Mouse (Mus musculus) neural tube, embryonic 13.5 days (tissue): Measurements from ENCODE around the gene Gm20503. TPM values are rescaled to one million over a fixed set of nuclear protein-coding genes. Genes with fewer than 3 reads are reported as not detected.
A peak's percentile ranks its signal among the peaks of the same experiment; 100 is the strongest.

Source experiments
- ATAC-seq: fragments of 200-750 bp; cut with Nextera tagmentation; 2 replicates; pipeline ENCODE4 v1.8.0; 2017; ENCODE audit warnings: low read depth, mild to moderate bottlenecking, moderate TSS enrichment, moderate library complexity
- H3K27ac ChIP-seq: fragments of 300-500 bp; sonication (generic); replicated peaks from 2 replicates; pipeline ENCODE4 v1.5.1; 2015; ENCODE audit warnings: moderate library complexity, mild to moderate bottlenecking, inconsistent platforms
- H3K27me3 ChIP-seq: fragments of 300-500 bp; sonication (generic); 2 replicates; pipeline ENCODE4 v1.6.1; 2015; ENCODE audit warnings: mild to moderate bottlenecking, inconsistent platforms
- H3K36me3 ChIP-seq: fragments of 300-500 bp; sonication (generic); 2 replicates; pipeline ENCODE4 v1.6.1; 2015; ENCODE audit warnings: mild to moderate bottlenecking, inconsistent platforms
- H3K4me1 ChIP-seq: fragments of 300-500 bp; sonication (generic); replicated peaks from 2 replicates; pipeline ENCODE4 v1.6.1; 2015; ENCODE audit warnings: inconsistent platforms
- H3K4me2 ChIP-seq: fragments of 300-500 bp; sonication (generic); 2 replicates; pipeline ENCODE4 v1.6.1; 2015; ENCODE audit warnings: inconsistent platforms, mild to moderate bottlenecking, moderate library complexity
- H3K4me3 ChIP-seq: fragments of 300-500 bp; sonication (generic); 2 replicates; pipeline ENCODE4 v1.5.1; 2015; ENCODE audit warnings: mild to moderate bottlenecking, inconsistent platforms
- H3K9ac ChIP-seq: fragments of 300-500 bp; sonication (generic); 2 replicates; pipeline ENCODE4 v1.6.1; 2015; ENCODE audit warnings: moderate library complexity, mild to moderate bottlenecking, inconsistent platforms
- H3K9me3 ChIP-seq: fragments of 300-500 bp; sonication (generic); 2 replicates; pipeline ENCODE4 v1.6.1; 2016; ENCODE audit warnings: inconsistent platforms
- WGBS: fragments of 180-500 bp; shearing (Covaris S2); methylation state at CpG from one replicate; pipeline ENCODE4 v1.1.7; 2015; 5-methylcytosine and 5-hydroxymethylcytosine counted together
- polyA plus RNA-seq: library from polyadenylated mRNA; unstranded; fragments of >200 nt; fragmentation: Nextera tagmentation; extraction: Ambion mirVana; gene quantifications from 2 replicates; pipeline ENCODE4 v1.2.1, GENCODE M21; 2015

Gm20503 gene
- polyA plus RNA-seq, 1 experiment from 2014 or later: 10.0 TPM

DNA sequence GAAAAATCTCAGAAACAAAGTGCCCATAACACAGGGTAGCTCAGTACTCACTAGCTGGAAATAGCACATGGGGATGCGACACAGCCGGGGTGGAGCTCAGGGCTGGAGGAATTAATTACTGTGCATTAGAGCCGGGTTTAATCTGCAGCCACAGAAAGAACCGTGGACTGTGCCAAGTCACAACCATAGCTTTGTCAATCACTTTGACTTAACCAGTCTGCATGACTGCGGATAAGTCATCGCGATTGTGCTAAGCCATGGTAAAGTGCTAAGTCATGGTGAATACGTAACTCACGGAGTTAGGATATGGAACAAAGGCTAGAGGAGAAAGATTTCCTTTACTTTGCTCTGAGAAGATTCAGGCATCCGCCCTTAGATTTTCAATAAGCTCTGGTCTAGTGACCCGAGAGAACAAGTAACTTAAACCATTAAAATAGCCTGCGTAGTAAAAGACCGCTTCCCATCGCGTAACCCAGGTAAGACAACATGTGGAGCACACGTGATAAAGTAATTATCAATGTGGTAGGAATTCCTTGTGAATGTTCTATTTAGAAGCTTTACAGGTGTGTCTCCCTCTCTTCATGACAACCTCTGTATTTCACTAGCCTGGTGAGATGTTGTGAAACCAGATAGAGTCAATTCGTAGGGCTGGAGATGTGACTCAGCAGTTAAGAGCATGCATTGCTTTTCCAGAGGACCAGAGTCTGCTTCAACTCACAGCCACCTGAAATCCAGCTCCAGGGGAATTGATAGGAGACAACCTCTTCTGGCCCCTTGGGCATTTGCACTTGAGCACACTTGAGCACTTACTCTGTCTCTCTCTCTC is 12.2 kb upstream of the Gm20503 start:
- Histone ChIP-seq H3K9me3 (no peaks in the 10 kb centered on the region), H3K27me3 (no peaks in the 10 kb centered on the region), H3K4me2 (no peak overlapping the region), H3K27ac (no peak overlapping the region), H3K36me3 (no peaks in the 10 kb centered on the region), H3K4me3 (no peak overlapping the region), H3K9ac (no peak overlapping the region), H3K4me1 (peaks cover 12% of the 10 kb centered on the region)
- 88% methylated on average over 17 of the region's 17 CpGs for WGBS
- no peak for ATAC-seq

DNA sequence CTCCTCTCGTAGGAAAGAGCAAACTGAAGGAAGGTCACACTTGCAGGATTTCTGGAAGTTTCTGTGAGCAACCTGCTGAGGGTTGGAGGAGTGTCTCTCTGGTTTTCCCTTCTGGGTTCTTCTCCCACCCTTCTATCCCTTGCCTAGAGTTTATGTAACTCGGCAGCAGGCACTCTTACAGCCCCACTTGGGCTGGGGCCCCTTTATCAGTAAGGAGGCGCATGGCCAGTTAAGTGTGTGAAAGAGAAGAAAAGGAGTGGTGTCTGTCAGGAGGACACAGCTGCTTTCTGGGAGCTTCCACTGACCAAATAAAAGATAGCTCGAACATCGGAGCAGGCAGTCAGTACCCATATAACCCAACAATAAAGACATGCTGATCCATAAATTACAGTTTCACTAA is 10.8 kb upstream of the Gm20503 start:
- H3K9me3 ChIP-seq: no peaks in the 10 kb centered on the region

DNA sequence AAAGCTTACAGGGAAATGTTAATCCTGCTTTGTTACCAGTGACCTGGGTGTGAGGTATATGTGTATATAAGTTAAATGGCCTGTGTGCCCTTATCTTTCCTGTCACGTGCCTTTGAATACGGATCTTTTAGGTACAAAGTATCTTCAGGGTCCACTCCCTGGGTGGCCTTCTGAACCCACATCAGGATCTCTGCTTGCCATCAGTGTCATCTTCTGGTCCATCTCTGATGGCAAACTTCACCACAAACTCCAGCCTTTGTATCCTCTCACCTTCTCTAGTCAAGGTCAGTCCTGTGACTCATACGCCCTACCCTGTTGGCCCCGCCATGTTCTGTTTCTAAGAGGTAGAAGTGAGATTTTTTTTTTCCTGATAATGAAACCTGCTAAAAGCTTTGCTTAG is 8.2 kb upstream of the Gm20503 start, which contains the start of gene Dnajc25:
Dnajc25 (plus strand) TSS at position 301 of the 400 bp plus-strand sequence.
- H3K27me3 ChIP-seq: no peaks in the 10 kb centered on the region
- ATAC-seq: no peak

More for the DNA sequence above, 10.8 kb upstream of the Gm20503 start:
- 77% methylated on average over 5 of the region's 5 CpGs for WGBS
- no peak overlapping the region for H3K4me2 ChIP-seq
- no peak overlapping the region for H3K27ac ChIP-seq
- H3K27me3 ChIP-seq: no peaks in the 10 kb centered on the region
- no peak for ATAC-seq
- no peak overlapping the region for H3K9ac ChIP-seq
- peaks cover 2% of the 10 kb centered on the region; the same call in 1 of the 2 replicates for H3K4me1 ChIP-seq
- no peak overlapping the region for H3K4me3 ChIP-seq
- no peaks in the 10 kb centered on the region for H3K36me3 ChIP-seq

DNA sequence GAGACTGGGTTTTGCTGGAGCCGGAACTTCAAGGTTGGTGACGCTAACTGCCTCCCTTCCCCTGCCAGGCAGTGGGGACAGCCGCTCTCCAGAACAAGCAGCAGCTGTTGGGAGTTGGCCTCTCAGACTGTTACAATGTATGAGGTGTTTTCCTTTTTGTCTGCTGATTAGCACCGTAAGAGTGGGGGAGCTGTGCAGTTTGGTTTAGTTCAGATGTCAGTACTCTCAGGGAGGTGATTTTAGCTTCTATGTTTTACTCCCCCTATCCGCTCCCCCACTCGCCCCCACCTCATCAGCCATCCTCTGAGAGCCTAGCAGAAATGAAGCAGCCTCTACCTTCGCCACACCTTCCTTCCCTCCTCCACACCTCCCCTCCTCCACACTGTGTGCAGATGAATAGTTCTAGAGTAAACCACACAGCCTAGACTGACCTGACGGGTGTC is 7.7 kb upstream of the Gm20503 start:
- no peak overlapping the region for H3K4me2 ChIP-seq
- H3K9me3 ChIP-seq: no peaks in the 10 kb centered on the region
- 73% methylated on average over 8 of the region's 8 CpGs for WGBS
- no peaks in the 10 kb centered on the region for H3K4me1 ChIP-seq
- no peak overlapping the region for H3K27ac ChIP-seq
- H3K27me3 ChIP-seq: no peaks in the 10 kb centered on the region
- H3K9ac ChIP-seq: no peak overlapping the region
- no peak for ATAC-seq
- H3K4me3 ChIP-seq: no peak overlapping the region
- H3K36me3 ChIP-seq: no peaks in the 10 kb centered on the region

More for the DNA sequence above, 8.2 kb upstream of the Gm20503 start, which contains the start of gene Dnajc25:
- H3K27ac ChIP-seq: no peak within 1 kb of the TSS
- no peaks in the 10 kb centered on the region for H3K36me3 ChIP-seq
- H3K9ac ChIP-seq: no peak within 1 kb of the TSS
- H3K4me1 ChIP-seq: no peaks in the 10 kb centered on the region
- no peaks in the 10 kb centered on the region for H3K9me3 ChIP-seq
- 94% methylated on average over 4 of the region's 4 CpGs for WGBS
- no peak within 1 kb of the TSS for H3K4me3 ChIP-seq
- no peak within 1 kb of the TSS for H3K4me2 ChIP-seq

DNA sequence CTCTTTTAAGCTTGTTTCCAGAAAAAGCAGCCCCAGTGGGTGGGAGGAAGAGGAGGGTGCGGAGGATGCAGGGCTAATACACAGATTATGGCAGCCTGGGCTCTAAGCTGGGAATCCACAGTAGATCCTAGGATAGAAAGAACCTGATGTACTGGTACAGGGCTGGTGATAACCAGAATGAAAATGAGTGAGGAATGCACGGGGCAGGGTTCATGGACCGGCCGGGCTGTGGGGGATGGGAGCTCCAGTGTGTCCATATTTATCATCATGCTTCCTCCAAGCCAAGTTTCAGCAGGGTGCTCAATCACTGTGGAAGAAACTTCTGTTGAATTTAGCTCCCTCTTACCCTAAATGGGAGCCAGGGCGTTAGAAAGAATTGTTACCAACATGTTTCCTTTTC is 5.9 kb upstream of the Gm20503 start:
- Histone ChIP-seq H3K4me2 (no peak overlapping the region), H3K9ac (no peak overlapping the region), H3K27me3 (no peaks in the 10 kb centered on the region), H3K4me3 (no peak overlapping the region), H3K9me3 (no peaks in the 10 kb centered on the region), H3K4me1 (no peaks in the 10 kb centered on the region), H3K27ac (no peak overlapping the region), H3K36me3 (no peaks in the 10 kb centered on the region)
- 75% methylated on average over 5 of the region's 5 CpGs for WGBS
- ATAC-seq: no peak

DNA sequence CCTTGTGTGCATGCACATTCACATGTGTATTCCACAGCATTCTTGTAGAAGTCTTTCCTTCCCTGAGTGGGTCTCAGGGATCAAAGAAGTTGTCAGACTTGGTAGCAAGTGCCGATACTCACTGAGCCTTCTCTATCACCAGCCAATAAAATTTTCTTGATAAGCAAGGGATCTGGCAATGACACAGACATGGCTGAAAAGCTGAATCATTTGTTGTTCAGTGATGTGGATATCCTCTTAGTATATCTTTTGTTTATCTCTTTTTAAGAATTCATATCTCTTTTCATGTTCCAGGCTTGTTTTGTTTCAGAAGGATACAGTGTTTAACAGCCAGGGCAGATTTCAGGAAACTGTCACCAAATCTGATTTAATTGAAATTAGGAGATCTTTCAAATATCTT is 4.3 kb upstream of the Gm20503 start:
- no peak overlapping the region for H3K4me2 ChIP-seq
- no peak overlapping the region for H3K4me3 ChIP-seq
- H3K27me3 ChIP-seq: no peaks in the 10 kb centered on the region
- no peak overlapping the region for H3K27ac ChIP-seq
- H3K4me1 ChIP-seq: peaks cover 7% of the 10 kb centered on the region
- no peaks in the 10 kb centered on the region for H3K9me3 ChIP-seq
- ATAC-seq: no peak
- H3K9ac ChIP-seq: no peak overlapping the region
- H3K36me3 ChIP-seq: no peaks in the 10 kb centered on the region
- 81% methylated on average over 1 of the region's 1 CpGs for WGBS

DNA sequence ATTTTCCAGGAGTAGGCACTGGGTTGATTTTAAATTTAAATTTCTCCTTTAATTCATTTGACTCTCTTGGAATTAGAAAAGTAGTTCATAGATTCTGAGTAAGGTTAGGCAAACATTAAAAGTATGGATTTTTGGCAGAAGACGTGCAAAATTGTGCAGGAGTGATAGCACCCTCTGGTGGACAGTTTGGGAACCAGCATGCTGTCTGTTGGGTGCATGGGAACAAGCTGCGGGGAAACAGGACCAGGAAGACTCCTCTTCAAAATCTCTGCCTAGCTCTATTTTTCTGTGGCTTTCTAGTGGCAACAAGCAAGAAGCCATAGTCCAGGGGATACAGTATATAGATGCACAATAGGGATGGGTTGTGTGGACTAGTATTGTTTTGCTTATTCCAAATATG is 3.3 kb upstream of the Gm20503 start:
- Histone ChIP-seq H3K4me2 (no peak overlapping the region), H3K27me3 (no peaks in the 10 kb centered on the region), H3K27ac (no peak overlapping the region), H3K36me3 (no peaks in the 10 kb centered on the region), H3K9me3 (no peaks in the 10 kb centered on the region), H3K4me3 (no peak overlapping the region), H3K4me1 (peaks cover 17% of the 10 kb centered on the region), H3K9ac (no peak overlapping the region)
- WGBS: 16% methylated on average over 2 of the region's 2 CpGs
- no peak for ATAC-seq

DNA sequence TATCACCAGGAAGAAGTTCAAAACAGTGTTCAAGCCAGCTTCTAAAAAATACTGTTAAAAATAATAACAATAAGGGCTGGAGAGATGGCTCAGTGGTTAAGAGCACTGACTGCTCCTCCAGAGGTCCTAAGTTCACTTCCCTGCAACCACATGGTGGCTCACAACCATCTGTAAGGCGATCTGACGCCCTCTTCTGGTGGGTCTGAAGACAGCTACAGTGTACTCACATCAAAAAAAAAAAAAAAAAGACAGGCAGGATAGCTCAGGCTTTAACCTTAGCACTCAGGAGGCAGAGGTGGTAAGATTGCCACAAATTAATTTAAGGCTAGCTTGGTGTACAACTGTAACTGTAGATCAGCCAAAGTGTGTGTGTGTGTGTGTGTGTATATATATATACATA is 2.4 kb upstream of the Gm20503 start:
- H3K4me3 ChIP-seq: no peak overlapping the region
- no peaks in the 10 kb centered on the region for H3K27me3 ChIP-seq
- H3K9ac ChIP-seq: no peak overlapping the region
- ATAC-seq: no peak
- H3K36me3 ChIP-seq: no peaks in the 10 kb centered on the region
- no peak overlapping the region for H3K4me2 ChIP-seq
- no peak overlapping the region for H3K27ac ChIP-seq
- no peaks in the 10 kb centered on the region for H3K9me3 ChIP-seq
- 0% methylated on average over 2 of the region's 2 CpGs for WGBS
- peaks cover 26% of the 10 kb centered on the region for H3K4me1 ChIP-seq

DNA sequence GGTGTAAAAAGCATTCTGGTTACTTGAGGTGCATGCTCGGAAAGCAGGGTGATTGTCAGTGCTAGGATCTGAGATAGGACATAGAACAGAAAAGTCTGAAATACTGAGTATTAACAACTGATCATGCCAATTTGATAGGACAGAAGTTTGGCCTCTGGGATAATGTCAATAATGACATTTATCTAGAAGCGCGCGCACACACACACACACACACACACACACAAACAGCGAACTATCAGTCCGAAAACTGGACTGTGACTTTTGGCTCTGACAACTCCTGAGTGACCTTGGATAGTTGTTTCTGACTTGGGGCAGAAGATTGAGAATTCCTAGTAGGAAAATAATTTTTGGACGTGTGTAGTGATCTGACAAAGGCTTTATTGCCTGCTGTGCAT is 793 bp downstream of the Gm20503 start:
- Histone ChIP-seq H3K4me1 (peaks cover 34% of the 10 kb centered on the region), H3K27ac (no peak overlapping the region)
- 35% methylated on average over 7 of the region's 7 CpGs for WGBS

DNA sequence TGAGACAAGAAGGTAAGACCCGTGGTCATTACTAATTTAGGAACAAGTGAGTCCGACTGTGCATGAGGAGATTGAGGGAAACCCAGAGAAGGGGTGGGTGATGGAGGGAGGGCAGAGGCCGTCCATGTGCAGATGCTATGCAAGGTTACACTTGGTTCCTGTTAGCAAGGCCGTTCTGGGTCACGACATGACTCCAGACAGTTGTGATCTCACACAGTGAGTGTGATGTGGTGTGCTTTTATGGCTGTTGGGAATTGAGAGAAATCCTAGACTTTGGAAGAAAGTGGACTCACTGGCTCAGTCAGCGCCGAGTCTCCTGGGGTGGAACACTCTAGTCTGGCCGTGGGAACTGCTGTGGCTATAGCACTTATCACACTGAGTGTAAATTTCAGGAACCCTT is 3.2 kb downstream of the Gm20503 start:
- ATAC-seq: no peak
- 67% methylated on average over 8 of the region's 8 CpGs for WGBS
- H3K27ac ChIP-seq: no peak overlapping the region

More for the DNA sequence above, 793 bp downstream of the Gm20503 start:
- H3K27me3 ChIP-seq: no peaks in the 10 kb centered on the region
- peak overlapping the region; percentile 97 for H3K9ac ChIP-seq
- H3K4me3 ChIP-seq: peak overlapping the region; percentile 95
- no peaks in the 10 kb centered on the region for H3K9me3 ChIP-seq
- no peaks in the 10 kb centered on the region for H3K36me3 ChIP-seq
- no peak for ATAC-seq
- peak overlapping the region; percentile 91 for H3K4me2 ChIP-seq

DNA sequence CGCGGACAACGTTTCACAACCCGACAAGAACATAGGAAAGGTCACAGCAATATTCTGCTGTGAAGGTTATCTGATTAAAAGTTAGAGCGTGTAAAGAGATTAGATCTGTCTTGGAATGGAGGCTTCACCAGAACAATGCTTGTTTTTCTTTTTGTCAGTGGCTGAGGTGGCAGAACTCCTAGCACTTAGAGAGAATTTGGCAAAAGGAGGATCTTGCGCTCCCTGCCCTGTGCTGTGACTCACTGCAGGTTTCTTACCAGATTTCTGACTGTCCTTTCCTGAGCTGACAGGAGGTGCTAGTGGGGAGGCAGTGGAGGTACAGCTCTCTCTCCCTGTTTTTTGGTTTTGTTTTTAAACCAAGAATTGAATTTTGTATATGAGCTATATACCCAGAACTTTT is 4.0 kb downstream of the Gm20503 start:
- H3K9me3 ChIP-seq: no peaks in the 10 kb centered on the region
- no peak overlapping the region for H3K27ac ChIP-seq
- no peak overlapping the region for H3K4me2 ChIP-seq
- no peak overlapping the region for H3K4me3 ChIP-seq
- no peak for ATAC-seq
- WGBS: 85% methylated on average over 6 of the region's 6 CpGs
- no peaks in the 10 kb centered on the region for H3K27me3 ChIP-seq
- H3K9ac ChIP-seq: no peak overlapping the region
- peaks cover 34% of the 10 kb centered on the region for H3K4me1 ChIP-seq
- H3K36me3 ChIP-seq: no peaks in the 10 kb centered on the region

More for the DNA sequence above, 3.2 kb downstream of the Gm20503 start:
- Histone ChIP-seq H3K36me3 (no peaks in the 10 kb centered on the region), H3K4me3 (no peak overlapping the region), H3K4me2 (no peak overlapping the region), H3K9ac (no peak overlapping the region), H3K27me3 (no peaks in the 10 kb centered on the region), H3K4me1 (peaks cover 34% of the 10 kb centered on the region), H3K9me3 (no peaks in the 10 kb centered on the region)

DNA sequence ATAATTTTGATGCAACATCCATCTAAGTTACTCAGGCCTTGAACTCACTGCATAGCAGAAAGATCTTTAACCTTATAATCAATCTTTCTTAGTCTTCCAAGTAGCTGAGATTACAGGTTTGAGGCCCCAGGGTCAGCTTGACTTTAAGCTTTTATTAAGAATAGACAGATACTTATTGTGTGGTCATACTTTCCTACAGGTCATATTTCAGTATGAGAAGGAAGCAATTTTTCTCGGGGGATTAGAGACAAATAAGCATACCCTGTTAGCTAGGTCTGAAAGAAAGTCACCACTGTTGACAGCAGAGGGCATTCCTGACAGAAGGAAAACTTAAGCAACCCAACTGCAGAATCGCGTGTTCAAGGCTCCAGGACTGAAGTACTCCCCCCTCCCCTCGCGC is 5.0 kb downstream of the Gm20503 start:
- 73% methylated on average over 5 of the region's 5 CpGs for WGBS
- no peak for ATAC-seq
- H3K27ac ChIP-seq: no peak overlapping the region

DNA sequence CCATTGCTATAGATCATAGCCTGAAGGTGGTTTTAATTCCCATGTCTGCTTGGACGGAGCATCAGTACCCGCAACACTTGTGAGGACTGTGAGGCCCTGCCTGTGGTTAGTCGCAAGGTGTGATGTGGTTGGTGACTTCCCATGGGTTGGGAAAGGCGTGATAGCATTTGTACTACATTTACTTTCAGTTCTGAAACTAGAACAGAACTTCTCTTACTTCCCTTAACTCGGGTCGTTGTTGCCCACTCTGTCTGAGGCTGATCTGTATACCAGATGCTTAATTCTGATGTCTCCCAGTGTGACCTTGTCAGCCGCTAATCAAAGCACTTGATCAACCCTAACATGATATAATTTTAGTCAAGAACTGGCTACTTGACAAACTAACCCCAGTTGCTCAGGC is 6.2 kb downstream of the Gm20503 start:
- Histone ChIP-seq H3K27ac (no peak overlapping the region), H3K4me1 (peaks cover 22% of the 10 kb centered on the region), H3K9ac (no peak overlapping the region), H3K9me3 (no peaks in the 10 kb centered on the region), H3K4me3 (no peak overlapping the region), H3K36me3 (no peaks in the 10 kb centered on the region), H3K27me3 (no peaks in the 10 kb centered on the region), H3K4me2 (no peak overlapping the region)
- 89% methylated on average over 7 of the region's 7 CpGs for WGBS
- ATAC-seq: no peak

More for the DNA sequence above, 5.0 kb downstream of the Gm20503 start:
- Histone ChIP-seq H3K27me3 (no peaks in the 10 kb centered on the region), H3K9ac (no peak overlapping the region), H3K4me3 (no peak overlapping the region), H3K36me3 (no peaks in the 10 kb centered on the region), H3K4me1 (peaks cover 29% of the 10 kb centered on the region), H3K4me2 (no peak overlapping the region), H3K9me3 (no peaks in the 10 kb centered on the region)
